Mouse (Mus musculus): ENCODE results near the gene Gm45213. TPM values are rescaled to one million over a fixed set of nuclear protein-coding genes. Genes with fewer than 3 reads are reported as not detected.

The Gm45213 gene
- total and polyA plus RNA-seq, 3 experiments, result not detected

- no peak for TF ChIP-seq POLR2AphosphoS5 (IDR thresholded peaks at IDR 0.05; ENCODE audit: insufficient replicate concordance, low read depth, low read length)
- TF ChIP-seq GATA2 (IDR thresholded peaks at IDR 0.05; ENCODE audit: borderline replicate concordance, low read depth, low read length), result no peak
- TF ChIP-seq TAL1 (conservative IDR thresholded peaks at IDR 0.05; ENCODE audit: low read depth, low read length), result no peak
- TF ChIP-seq GATA1 (IDR thresholded peaks at IDR 0.05; ENCODE audit: borderline replicate concordance, low read length), result no peak
- no peak for TF ChIP-seq CTCF (IDR thresholded peaks at IDR 0.05; ENCODE audit: low read depth, low read length)
- Histone ChIP-seq H3K27me3 (ENCODE audit: insufficient read depth, low read length) (no peaks in the 10 kb centered on the region), H3K36me3 (replicated peaks) (peaks cover 36% of the 10 kb centered on the region), H3K4me3 (ENCODE audit: low read depth, low read length) (peak overlapping the region; percentile 96), H3K4me1 (ENCODE audit: insufficient read depth, low read depth, low read length) (peaks cover 41% of the 10 kb centered on the region), H3K9me3 (replicated peaks) (no peaks in the 10 kb centered on the region)
- peak; percentile 8 for DNase-seq (ENCODE audit: low spot score)
- no peak for ATAC-seq (ENCODE audit: extremely low read depth, insufficient number of reproducible peaks, low FRiP score, poor library complexity, severe bottlenecking)
Measured at GRCm38 (mm10) chr7:66061057-66061456, 17.7 kb downstream of the Gm45213 start.

GRCm38 (mm10) chr7:66076411-66076810, 33.0 kb downstream of the Gm45213 start:
- TF ChIP-seq POLR2AphosphoS5 (IDR thresholded peaks at IDR 0.05; ENCODE audit: insufficient replicate concordance, low read depth, low read length) (no peak), GATA1 (IDR thresholded peaks at IDR 0.05; ENCODE audit: borderline replicate concordance, low read length) (no peak), CTCF (IDR thresholded peaks at IDR 0.05; ENCODE audit: low read depth, low read length) (no peak), TAL1 (conservative IDR thresholded peaks at IDR 0.05; ENCODE audit: low read depth, low read length) (no peak), GATA2 (IDR thresholded peaks at IDR 0.05; ENCODE audit: borderline replicate concordance, low read depth, low read length) (no peak)
- Histone ChIP-seq H3K4me3 (ENCODE audit: low read depth, low read length) (no peak overlapping the region), H3K27me3 (ENCODE audit: insufficient read depth, low read length) (no peaks in the 10 kb centered on the region), H3K9me3 (replicated peaks) (no peaks in the 10 kb centered on the region), H3K36me3 (replicated peaks) (peaks cover 71% of the 10 kb centered on the region), H3K4me1 (ENCODE audit: insufficient read depth, low read depth, low read length) (peaks cover 26% of the 10 kb centered on the region)
- DNase-seq (ENCODE audit: low spot score) (no peak), ATAC-seq (ENCODE audit: extremely low read depth, insufficient number of reproducible peaks, low FRiP score, poor library complexity, severe bottlenecking) (no peak)

- ATAC-seq (ENCODE audit: extremely low read depth, insufficient number of reproducible peaks, low FRiP score, poor library complexity, severe bottlenecking) (peak; percentile 99), DNase-seq (ENCODE audit: low spot score) (peak; percentile 96)
- TF ChIP-seq TAL1 (conservative IDR thresholded peaks at IDR 0.05; ENCODE audit: low read depth, low read length) (no peak), GATA2 (IDR thresholded peaks at IDR 0.05; ENCODE audit: borderline replicate concordance, low read depth, low read length) (no peak), POLR2AphosphoS5 (IDR thresholded peaks at IDR 0.05; ENCODE audit: insufficient replicate concordance, low read depth, low read length) (no peak), GATA1 (IDR thresholded peaks at IDR 0.05; ENCODE audit: borderline replicate concordance, low read length) (no peak), CTCF (IDR thresholded peaks at IDR 0.05; ENCODE audit: low read depth, low read length) (no peak)
- Histone ChIP-seq H3K4me3 (ENCODE audit: low read depth, low read length) (peak within 1 kb of the TSS; percentile 82), H3K9me3 (replicated peaks) (no peaks in the 10 kb centered on the region), H3K4me1 (ENCODE audit: insufficient read depth, low read depth, low read length) (peaks cover 32% of the 10 kb centered on the region), H3K36me3 (replicated peaks) (peaks cover 72% of the 10 kb centered on the region), H3K27me3 (ENCODE audit: insufficient read depth, low read length) (no peaks in the 10 kb centered on the region)
Measured at GRCm38 (mm10) chr7:66079364-66080230, 36.2 kb downstream of the Gm45213 start, which contains the start of gene Selenos. Gene Selenos, plus strand, starts transcription at chr7:66079649.

- no peak for TF ChIP-seq GATA2 (IDR thresholded peaks at IDR 0.05; ENCODE audit: borderline replicate concordance, low read depth, low read length)
- no peak for TF ChIP-seq POLR2AphosphoS5 (IDR thresholded peaks at IDR 0.05; ENCODE audit: insufficient replicate concordance, low read depth, low read length)
- no peak for TF ChIP-seq CTCF (IDR thresholded peaks at IDR 0.05; ENCODE audit: low read depth, low read length)
- no peak for TF ChIP-seq GATA1 (IDR thresholded peaks at IDR 0.05; ENCODE audit: borderline replicate concordance, low read length)
- TF ChIP-seq TAL1 (conservative IDR thresholded peaks at IDR 0.05; ENCODE audit: low read depth, low read length), result no peak
- peak; percentile 38 for DNase-seq (ENCODE audit: low spot score)
- peaks cover 72% of the 10 kb centered on the region for H3K36me3 ChIP-seq (replicated peaks)
- no peaks in the 10 kb centered on the region for H3K27me3 ChIP-seq (ENCODE audit: insufficient read depth, low read length)
- peak overlapping the region; percentile 82 for H3K4me3 ChIP-seq (ENCODE audit: low read depth, low read length)
- H3K9me3 ChIP-seq (replicated peaks), result no peaks in the 10 kb centered on the region
- ATAC-seq (ENCODE audit: extremely low read depth, insufficient number of reproducible peaks, low FRiP score, poor library complexity, severe bottlenecking), result no peak
- H3K4me1 ChIP-seq (ENCODE audit: insufficient read depth, low read depth, low read length), result peaks cover 33% of the 10 kb centered on the region
Measured at GRCm38 (mm10) chr7:66080231-66080613, 36.8 kb downstream of the Gm45213 start.

GRCm38 (mm10) chr7:66083757-66084156, 40.4 kb downstream of the Gm45213 start:
- H3K4me3 ChIP-seq (ENCODE audit: low read depth, low read length), result no peak overlapping the region
- TF ChIP-seq CTCF (IDR thresholded peaks at IDR 0.05; ENCODE audit: low read depth, low read length) (no peak), POLR2AphosphoS5 (IDR thresholded peaks at IDR 0.05; ENCODE audit: insufficient replicate concordance, low read depth, low read length) (no peak), TAL1 (conservative IDR thresholded peaks at IDR 0.05; ENCODE audit: low read depth, low read length) (no peak), GATA1 (IDR thresholded peaks at IDR 0.05; ENCODE audit: borderline replicate concordance, low read length) (no peak), GATA2 (IDR thresholded peaks at IDR 0.05; ENCODE audit: borderline replicate concordance, low read depth, low read length) (no peak)
- ATAC-seq (ENCODE audit: extremely low read depth, insufficient number of reproducible peaks, low FRiP score, poor library complexity, severe bottlenecking) (no peak), DNase-seq (ENCODE audit: low spot score) (no peak)
- H3K9me3 ChIP-seq (replicated peaks), result no peaks in the 10 kb centered on the region
- peaks cover 76% of the 10 kb centered on the region for H3K36me3 ChIP-seq (replicated peaks)
- H3K27me3 ChIP-seq (ENCODE audit: insufficient read depth, low read length), result no peaks in the 10 kb centered on the region
- peaks cover 27% of the 10 kb centered on the region for H3K4me1 ChIP-seq (ENCODE audit: insufficient read depth, low read depth, low read length)

GRCm38 (mm10) chr7:66084546-66084945, 41.1 kb downstream of the Gm45213 start:
- Histone ChIP-seq H3K36me3 (replicated peaks) (peaks cover 83% of the 10 kb centered on the region), H3K9me3 (replicated peaks) (no peaks in the 10 kb centered on the region), H3K4me1 (ENCODE audit: insufficient read depth, low read depth, low read length) (peaks cover 21% of the 10 kb centered on the region), H3K27me3 (ENCODE audit: insufficient read depth, low read length) (no peaks in the 10 kb centered on the region), H3K4me3 (ENCODE audit: low read depth, low read length) (no peak overlapping the region)
- TF ChIP-seq GATA2 (IDR thresholded peaks at IDR 0.05; ENCODE audit: borderline replicate concordance, low read depth, low read length), result no peak
- no peak for TF ChIP-seq TAL1 (conservative IDR thresholded peaks at IDR 0.05; ENCODE audit: low read depth, low read length)
- TF ChIP-seq POLR2AphosphoS5 (IDR thresholded peaks at IDR 0.05; ENCODE audit: insufficient replicate concordance, low read depth, low read length), result no peak
- no peak for TF ChIP-seq CTCF (IDR thresholded peaks at IDR 0.05; ENCODE audit: low read depth, low read length)
- TF ChIP-seq GATA1 (IDR thresholded peaks at IDR 0.05; ENCODE audit: borderline replicate concordance, low read length), result no peak
- DNase-seq (ENCODE audit: low spot score), result no peak
- no peak for ATAC-seq (ENCODE audit: extremely low read depth, insufficient number of reproducible peaks, low FRiP score, poor library complexity, severe bottlenecking)
